Mouse (Mus musculus): ENCODE data around the gene Tmem151a. TPM values are rescaled to one million over a fixed set of nuclear protein-coding genes. Genes with fewer than 3 reads are reported as not detected.
A peak's percentile ranks its signal among the peaks of the same experiment; 100 is the strongest.

The Tmem151a gene
- polyA plus RNA-seq, 1 experiment: 8.1 TPM

GRCm38 (mm10) chr19:5067040-5067799 is 18.1 kb downstream of the Tmem151a start:
- Histone ChIP-seq H3K4me3 (ENCODE audit: low read depth, low read length) (no peak overlapping the region), H3K27me3 (ENCODE audit: control insufficient read depth, insufficient read depth, low read length) (peaks cover 27% of the 10 kb centered on the region), H3K27ac (ENCODE audit: insufficient read depth, low read depth, low read length) (peak overlapping the region; percentile 35), H3K4me1 (ENCODE audit: control insufficient read depth, insufficient read depth, insufficient read length, low read length) (peaks cover 14% of the 10 kb centered on the region), H3K36me3 (ENCODE audit: control insufficient read depth, insufficient read depth, low read length) (no peaks in the 10 kb centered on the region)
- no peak for TF ChIP-seq POLR2A (IDR thresholded peaks at IDR 0.05; ENCODE audit: low read depth, low read length)
- TF ChIP-seq CTCF (IDR thresholded peaks at IDR 0.05; ENCODE audit: extremely low read depth, insufficient read length, insufficient replicate concordance, low read depth, low read length): no peak
- WGBS: 13% methylated on average over 15 of the region's 15 CpGs

GRCm38 (mm10) chr19:5065104-5065503 is 20.2 kb downstream of the Tmem151a start:
- TF ChIP-seq POLR2A (IDR thresholded peaks at IDR 0.05; ENCODE audit: low read depth, low read length): no peak
- TF ChIP-seq CTCF (IDR thresholded peaks at IDR 0.05; ENCODE audit: extremely low read depth, insufficient read length, insufficient replicate concordance, low read depth, low read length): no peak
- 36% methylated on average over 7 of the region's 7 CpGs for WGBS
- peaks cover 23% of the 10 kb centered on the region for H3K27me3 ChIP-seq (ENCODE audit: control insufficient read depth, insufficient read depth, low read length)
- H3K27ac ChIP-seq (ENCODE audit: insufficient read depth, low read depth, low read length): no peak overlapping the region
- H3K4me1 ChIP-seq (ENCODE audit: control insufficient read depth, insufficient read depth, insufficient read length, low read length): peaks cover 14% of the 10 kb centered on the region
- no peaks in the 10 kb centered on the region for H3K36me3 ChIP-seq (ENCODE audit: control insufficient read depth, insufficient read depth, low read length)
- H3K4me3 ChIP-seq (ENCODE audit: low read depth, low read length): no peak overlapping the region

DNA sequence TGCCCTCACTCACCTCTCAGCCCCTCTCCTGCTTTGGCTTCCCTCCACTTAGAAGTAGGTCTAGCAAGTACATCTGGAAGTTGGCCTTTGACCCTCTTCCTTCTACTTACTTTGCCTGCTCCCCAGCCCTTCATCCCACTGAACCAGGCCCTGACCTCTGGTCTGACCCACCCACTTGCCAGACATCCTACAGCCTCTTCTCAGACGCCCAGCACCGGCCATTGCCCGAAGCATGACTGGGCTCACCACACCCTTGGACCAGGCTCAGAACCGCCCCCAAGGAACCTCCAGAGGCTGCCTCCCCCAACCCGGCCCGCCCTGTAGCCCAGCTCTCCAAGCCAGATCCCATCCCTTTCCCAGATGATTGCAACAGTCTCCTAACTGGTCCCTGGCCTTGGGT is 22.9 kb downstream of the Tmem151a start:
- Histone ChIP-seq H3K4me3 (ENCODE audit: low read depth, low read length) (no peak overlapping the region), H3K4me1 (ENCODE audit: control insufficient read depth, insufficient read depth, insufficient read length, low read length) (peaks cover 3% of the 10 kb centered on the region; the same call in 1 of the 2 replicates), H3K27me3 (ENCODE audit: control insufficient read depth, insufficient read depth, low read length) (peaks cover 6% of the 10 kb centered on the region; the same call in 1 of the 2 replicates), H3K27ac (ENCODE audit: insufficient read depth, low read depth, low read length) (no peak overlapping the region), H3K36me3 (ENCODE audit: control insufficient read depth, insufficient read depth, low read length) (no peaks in the 10 kb centered on the region)
- no peak for TF ChIP-seq POLR2A (IDR thresholded peaks at IDR 0.05; ENCODE audit: low read depth, low read length)
- TF ChIP-seq CTCF (IDR thresholded peaks at IDR 0.05; ENCODE audit: extremely low read depth, insufficient read length, insufficient replicate concordance, low read depth, low read length): no peak
- WGBS: 53% methylated on average over 6 of the region's 6 CpGs

DNA sequence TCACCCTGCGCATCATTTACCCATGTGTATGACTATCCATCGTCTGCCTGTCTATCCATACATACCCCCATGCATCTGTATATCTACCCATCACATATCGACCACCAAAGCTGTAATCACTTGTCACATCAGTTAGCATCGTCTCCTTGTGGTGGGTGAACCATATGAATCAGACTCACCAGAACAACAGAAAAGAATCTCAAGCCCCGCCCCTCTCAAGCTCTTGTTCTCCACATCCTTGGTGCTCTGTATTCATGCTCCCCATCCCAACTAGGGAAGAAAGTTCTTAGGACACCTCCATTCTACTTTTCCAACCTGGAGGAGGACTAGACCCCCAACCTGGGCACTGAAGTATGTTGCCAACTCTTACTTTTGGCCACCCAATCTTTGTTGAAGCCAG is 23.3 kb downstream of the Tmem151a start:
- H3K36me3 ChIP-seq (ENCODE audit: control insufficient read depth, insufficient read depth, low read length): no peaks in the 10 kb centered on the region
- WGBS: 77% methylated on average over 5 of the region's 5 CpGs
- TF ChIP-seq CTCF (IDR thresholded peaks at IDR 0.05; ENCODE audit: extremely low read depth, insufficient read length, insufficient replicate concordance, low read depth, low read length): no peak
- no peak for TF ChIP-seq POLR2A (IDR thresholded peaks at IDR 0.05; ENCODE audit: low read depth, low read length)
- no peaks in the 10 kb centered on the region; the same call in 1 of the 2 replicates for H3K4me1 ChIP-seq (ENCODE audit: control insufficient read depth, insufficient read depth, insufficient read length, low read length)
- H3K4me3 ChIP-seq (ENCODE audit: low read depth, low read length): no peak overlapping the region
- no peak overlapping the region for H3K27ac ChIP-seq (ENCODE audit: insufficient read depth, low read depth, low read length)
- peaks cover 2% of the 10 kb centered on the region; the same call in 1 of the 2 replicates for H3K27me3 ChIP-seq (ENCODE audit: control insufficient read depth, insufficient read depth, low read length)

DNA sequence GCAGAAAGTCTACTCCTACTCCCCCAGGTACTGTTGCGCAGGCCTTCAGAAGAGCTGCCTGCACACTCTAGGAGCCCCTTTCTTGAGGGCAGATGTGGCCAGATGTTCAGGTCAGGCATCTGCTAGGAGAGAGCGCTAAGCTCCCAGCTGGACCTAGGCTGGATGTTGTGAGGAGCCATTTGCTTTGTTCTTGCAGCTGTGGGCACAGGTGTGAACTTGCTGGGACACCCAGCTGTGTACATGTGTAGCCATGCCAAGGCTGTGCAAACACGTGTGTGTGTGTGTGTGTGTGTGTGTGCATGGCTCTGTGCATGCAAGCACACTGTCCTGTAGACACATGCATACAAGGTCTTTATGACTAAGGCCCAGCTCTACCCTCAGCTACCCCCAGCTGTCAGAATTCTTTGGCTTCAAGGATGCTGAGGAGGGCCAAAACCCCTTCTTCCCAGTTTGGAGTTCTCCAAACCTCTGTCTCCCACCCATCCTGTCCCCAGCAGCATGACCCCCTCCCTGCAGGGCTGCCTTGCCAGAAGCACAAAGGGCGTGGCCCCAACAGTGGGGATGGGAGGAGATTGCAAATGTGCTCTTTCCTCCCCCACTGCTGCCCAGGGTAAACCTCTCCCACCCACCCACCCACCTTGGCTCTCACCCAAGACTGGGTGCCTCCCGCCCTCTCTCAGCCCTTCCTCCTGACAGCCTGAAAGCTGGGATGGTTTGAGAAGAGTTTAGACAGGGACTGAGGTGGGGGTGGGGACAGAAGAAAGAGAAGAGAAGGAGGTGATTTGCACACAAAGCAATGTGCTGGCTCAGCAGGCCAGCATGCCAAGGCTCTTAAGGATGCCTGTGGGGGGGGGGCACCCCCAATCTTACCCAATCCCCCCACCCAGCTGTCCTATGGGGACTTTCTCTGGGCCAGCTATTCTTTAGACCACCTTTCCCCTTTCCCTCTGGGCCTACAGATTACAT is 24.7 kb downstream of the Tmem151a start:
- Histone ChIP-seq H3K4me3 (ENCODE audit: low read depth, low read length) (no peak overlapping the region), H3K27me3 (ENCODE audit: control insufficient read depth, insufficient read depth, low read length) (no peaks in the 10 kb centered on the region), H3K36me3 (ENCODE audit: control insufficient read depth, insufficient read depth, low read length) (no peaks in the 10 kb centered on the region), H3K4me1 (ENCODE audit: control insufficient read depth, insufficient read depth, insufficient read length, low read length) (no peaks in the 10 kb centered on the region), H3K27ac (ENCODE audit: insufficient read depth, low read depth, low read length) (no peak overlapping the region)
- TF ChIP-seq CTCF (IDR thresholded peaks at IDR 0.05; ENCODE audit: extremely low read depth, insufficient read length, insufficient replicate concordance, low read depth, low read length) (no peak), POLR2A (IDR thresholded peaks at IDR 0.05; ENCODE audit: low read depth, low read length) (no peak)
- 39% methylated on average over 5 of the region's 5 CpGs for WGBS

GRCm38 (mm10) chr19:5058801-5059771 is 26.2 kb downstream of the Tmem151a start:
- 24% methylated on average over 10 of the region's 10 CpGs for WGBS
- H3K4me1 ChIP-seq (ENCODE audit: control insufficient read depth, insufficient read depth, insufficient read length, low read length): no peaks in the 10 kb centered on the region
- no peaks in the 10 kb centered on the region for H3K27me3 ChIP-seq (ENCODE audit: control insufficient read depth, insufficient read depth, low read length)
- no peak overlapping the region for H3K27ac ChIP-seq (ENCODE audit: insufficient read depth, low read depth, low read length)
- TF ChIP-seq POLR2A (IDR thresholded peaks at IDR 0.05; ENCODE audit: low read depth, low read length) (no peak), CTCF (IDR thresholded peaks at IDR 0.05; ENCODE audit: extremely low read depth, insufficient read length, insufficient replicate concordance, low read depth, low read length) (no peak)
- no peak overlapping the region for H3K4me3 ChIP-seq (ENCODE audit: low read depth, low read length)
- no peaks in the 10 kb centered on the region for H3K36me3 ChIP-seq (ENCODE audit: control insufficient read depth, insufficient read depth, low read length)

Data from small intestine, adult 2 months (tissue).